In the genomic region with DNA sequence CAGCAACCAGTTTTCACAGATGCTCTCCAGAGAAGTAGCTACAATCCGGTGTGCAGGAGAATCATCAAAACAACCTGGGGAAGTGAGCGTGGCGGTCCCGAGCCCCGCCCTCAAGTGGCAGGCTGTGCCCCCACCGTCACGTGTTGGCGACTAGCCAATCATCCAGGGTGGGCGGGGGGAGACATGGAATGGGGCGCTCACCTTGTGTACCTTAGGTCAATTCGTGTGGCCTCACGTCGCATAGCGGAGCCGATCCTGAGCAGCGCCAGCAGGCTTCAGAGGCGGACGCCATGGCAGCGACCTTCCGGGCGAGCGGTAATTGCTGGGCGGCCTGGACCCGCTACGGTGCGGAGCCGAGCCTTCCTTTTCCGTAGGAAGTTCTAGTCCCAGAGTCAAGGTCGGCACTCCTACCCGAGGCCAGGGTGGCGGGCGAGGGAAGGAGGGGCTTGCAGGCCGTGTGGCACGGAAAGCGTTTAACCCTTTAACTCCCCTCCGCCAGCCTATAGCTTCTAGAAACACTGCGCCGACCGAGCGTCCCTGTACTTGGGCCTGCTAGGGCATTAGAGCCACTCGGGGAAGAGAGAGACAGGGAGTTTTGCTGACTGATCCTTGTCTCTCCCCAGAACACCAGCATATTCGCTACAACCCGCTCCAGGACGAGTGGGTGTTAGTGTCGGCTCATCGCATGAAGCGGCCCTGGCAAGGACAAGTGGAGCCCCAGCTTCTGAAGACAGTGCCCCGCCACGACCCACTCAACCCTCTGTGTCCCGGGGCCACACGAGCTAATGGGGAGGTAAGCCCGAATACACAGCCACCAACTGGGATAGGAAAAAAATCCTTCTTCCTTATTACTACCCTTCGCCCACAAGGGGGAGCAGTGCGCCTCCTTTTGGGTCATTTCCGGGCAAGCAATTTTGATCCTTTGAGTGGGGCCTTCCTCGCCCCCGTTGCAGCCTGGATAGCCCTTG, we compare ENCODE assay signal across 8 mouse cellular contexts. TPM values are rescaled to one million over a fixed set of nuclear protein-coding genes. Genes with fewer than 3 reads are reported as not detected.
DNase-seq lines count a peak whose midpoint lies in the region; ATAC-seq lines count a peak whose summit lies in the region.

A gene (minus strand): TSS at position 820 of the 968 bp plus-strand sequence.

- peak; percentile 93 to 98 for DNase-seq in adrenal gland, adult (ENCODE audit: inconsistent age in 2 of 2, low spot score in 1 of 2)
- peak; percentile 93 for DNase-seq in embryo, embryonic 10.5 days (ENCODE audit: low spot score)
- DNase-seq in gastrocnemius, postnatal 25 days = peak; percentile 80
- peak; percentile 93 for DNase-seq in intestine, embryonic 14.5 days (ENCODE audit: low spot score)
- peak; percentile 72 to 89 for DNase-seq in left cerebral cortex, postnatal 10 days (ENCODE audit: extremely low spot score in 1 of 2, low spot score in 2 of 2)
- peak; percentile 86 to 87 for DNase-seq in right cerebral cortex, postnatal 10 days (ENCODE audit: low spot score in 2 of 2)
- DNase-seq in urinary bladder, postnatal 14 days (ENCODE audit: low spot score) = peak; percentile 86

- peak within 1 kb of the TSS; percentile 85 for H3K27ac ChIP-seq in intestine, embryonic 14.5 days (ENCODE audit: low read depth)

- peaks cover 19% of the 10 kb centered on the region for H3K4me1 ChIP-seq in intestine, embryonic 14.5 days (replicated peaks; ENCODE audit: control insufficient read depth, insufficient read depth, low read length)

- no peaks in the 10 kb centered on the region for H3K9me3 ChIP-seq in intestine, embryonic 14.5 days (ENCODE audit: control insufficient read depth, low read length)

- peaks cover 10% of the 10 kb centered on the region; the same call in 1 of the 2 replicates for H3K36me3 ChIP-seq in intestine, embryonic 14.5 days (ENCODE audit: control insufficient read depth, insufficient read depth, low read length)

- H3K27me3 ChIP-seq in intestine, embryonic 14.5 days (replicated peaks; ENCODE audit: control insufficient read depth, insufficient read depth, low read length) = no peaks in the 10 kb centered on the region

- intact Hi-C loops in left cerebral cortex, postnatal 10 days (cut with DNase I) = no loop called here

- peak within 1 kb of the TSS; percentile 79 for H3K4me3 ChIP-seq in intestine, embryonic 14.5 days (ENCODE audit: low read depth, low read length)

- peak; percentile 75 for ATAC-seq in intestine, embryonic 14.5 days (replicated peaks; ENCODE audit: low FRiP score, low TSS enrichment, low read depth)
- peak; percentile 64 for ATAC-seq in megakaryocyte progenitor cell, adult 5-6 weeks (replicated peaks; ENCODE audit: poor library complexity)

- peak within 1 kb of the TSS; percentile 77 for H3K4me2 ChIP-seq in intestine, embryonic 14.5 days (ENCODE audit: low read length)

- peak within 1 kb of the TSS; percentile 71 for H3K9ac ChIP-seq in intestine, embryonic 14.5 days (ENCODE audit: low read length)

- under 1% methylated on average over 56 of the region's 57 CpGs for WGBS in intestine, embryonic 14.5 days

RNA-seq across cellular contexts. Expression of the gene that starts here (rescaled TPM):
- 10 to 100 TPM in 1 of 2 experiments, 1 to 10 TPM in 1; 8.4 to 11.9 TPM for total RNA-seq in gastrocnemius, postnatal 25 days (2021)
- 113 TPM in 2 replicates for polyA plus RNA-seq in intestine, embryonic 14.5 days (2014; fragmentation: Nextera tagmentation; extraction: Ambion mirVana)
- total RNA-seq in left cerebral cortex, postnatal 10 days (2021) = 10 to 100 TPM; 55.8 to 70.4 TPM
- total RNA-seq in megakaryocyte progenitor cell, adult 5-6 weeks (2015) = 60.8 and 66.4 TPM in 2 replicates
- total RNA-seq in megakaryocyte progenitor cell, adult 5-6 weeks (2017) = 68.0 and 76.3 TPM in 2 replicates

Comparison
In these comparisons a context has a peak if more than half of its experiments do, and no peak if none do; other contexts are left out.
1. Peak in every context shown above with its lines: DNase-seq, ATAC-seq, H3K4me3 ChIP-seq and H3K27ac ChIP-seq.
2. RNA of the gene that starts here (total RNA-seq): 55.8 to 70.4 TPM in left cerebral cortex, postnatal 10 days and 60.8 to 76.3 TPM in megakaryocyte progenitor cell, adult 5-6 weeks; 8.4 to 11.9 TPM in gastrocnemius, postnatal 25 days; every median in the first group is over 4 times any median in the second.